Mouse (Mus musculus): Measurements from ENCODE around the gene Ccdc51.
"Not testable (repeated sequence)": the region's sequence is repeated elsewhere in the genome, so short reads cannot be mapped to it uniquely, and the experiment has no call there.

Ccdc51 gene

GRCm38 (mm10) chr9:109120956-109121355, 38.7 kb downstream of the Ccdc51 start:
- no peak for DNase-seq (ENCODE audit: extremely low spot score, low read depth, low spot score)

GRCm38 (mm10) chr9:109122553-109123085, 40.3 kb downstream of the Ccdc51 start:
- DNase-seq (ENCODE audit: extremely low spot score, low read depth, low spot score), result peak; percentile 41

DNA sequence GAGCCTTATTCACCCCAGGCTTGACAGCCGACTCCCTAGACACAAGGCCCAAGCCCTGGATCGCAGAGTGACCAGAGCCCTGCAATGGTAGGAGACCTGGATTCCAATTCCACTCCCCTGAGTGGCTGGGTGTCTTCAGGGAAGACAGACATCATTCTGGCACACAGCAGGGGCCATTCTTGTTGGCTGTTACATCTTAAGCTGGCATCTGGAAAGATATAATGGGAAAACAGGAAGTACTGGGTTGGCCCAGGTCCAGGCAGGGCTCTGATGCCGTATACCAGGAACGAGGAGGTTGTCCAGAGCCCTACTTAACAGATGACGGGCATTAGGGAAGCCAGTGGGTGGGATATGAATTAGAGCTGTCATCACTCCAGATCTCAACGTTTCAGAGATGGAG, 41.0 kb downstream of the Ccdc51 start:
- no peak for DNase-seq (ENCODE audit: extremely low spot score, low read depth, low spot score)

GRCm38 (mm10) chr9:109124164-109124563, 41.9 kb downstream of the Ccdc51 start:
- DNase-seq (ENCODE audit: extremely low spot score, low read depth, low spot score), result no peak

GRCm38 (mm10) chr9:109125043-109125442, 42.8 kb downstream of the Ccdc51 start:
- no peak for DNase-seq (ENCODE audit: extremely low spot score, low read depth, low spot score)

DNA sequence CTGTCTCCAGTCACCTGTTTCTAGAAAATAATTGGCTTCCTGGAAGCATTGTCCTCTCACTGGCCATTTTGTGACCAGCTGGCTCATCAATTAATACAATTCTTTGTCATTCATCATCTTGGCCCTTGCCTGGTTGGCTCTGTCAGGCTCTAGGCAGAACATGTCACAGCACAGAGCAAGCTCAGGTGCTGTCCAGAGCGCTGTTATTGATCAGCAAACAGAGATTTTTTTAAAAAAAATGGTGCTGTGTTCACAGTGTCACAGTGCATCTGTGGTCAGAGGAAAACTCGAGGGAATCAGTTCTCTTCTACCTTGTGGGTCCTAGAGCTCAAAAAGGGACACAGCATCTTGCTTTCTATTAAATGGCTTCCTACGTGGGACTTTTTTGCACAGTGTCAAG, 43.2 kb downstream of the Ccdc51 start:
- no peak for DNase-seq (ENCODE audit: extremely low spot score, low read depth, low spot score)

DNA sequence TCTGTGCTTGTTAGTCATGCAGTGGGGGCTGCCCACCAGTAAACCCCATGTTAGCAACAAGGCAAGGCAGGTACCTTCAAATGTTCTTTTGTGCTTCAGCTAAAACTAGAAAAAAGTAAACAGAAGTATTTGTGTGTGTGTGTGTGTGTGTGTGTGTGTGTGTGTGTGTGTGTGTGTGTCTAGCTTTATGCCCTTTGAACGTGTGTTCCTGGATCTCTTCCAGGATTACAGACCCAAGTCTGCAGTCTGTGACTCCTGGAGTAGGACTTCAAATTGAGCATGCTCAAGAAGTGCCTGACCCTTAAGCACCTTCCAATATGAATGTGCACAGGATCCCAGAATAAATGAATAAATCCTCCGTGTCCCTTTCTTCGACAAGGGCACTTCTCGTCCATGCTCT, 44.8 kb downstream of the Ccdc51 start:
- no peak for DNase-seq (ENCODE audit: extremely low spot score, low read depth, low spot score)

DNA sequence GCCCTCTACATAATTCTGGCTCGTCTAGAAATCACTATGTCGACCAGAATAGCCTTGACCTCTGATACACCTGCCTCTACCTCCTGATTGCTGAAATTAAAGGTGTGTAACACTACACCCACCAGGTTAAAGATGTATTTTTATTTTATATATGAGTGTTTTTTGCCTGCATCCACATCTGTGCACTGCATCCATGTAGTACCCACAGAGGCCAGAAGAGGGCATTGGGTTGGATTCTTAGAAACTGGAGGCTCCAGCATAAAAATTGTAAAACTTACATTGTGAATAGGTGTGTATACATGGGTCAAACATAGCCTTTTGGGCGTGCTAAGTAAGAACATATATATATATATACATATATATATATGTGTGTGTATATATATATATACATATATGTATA, 45.9 kb downstream of the Ccdc51 start:
- no peak for DNase-seq (ENCODE audit: extremely low spot score, low read depth, low spot score)

DNA sequence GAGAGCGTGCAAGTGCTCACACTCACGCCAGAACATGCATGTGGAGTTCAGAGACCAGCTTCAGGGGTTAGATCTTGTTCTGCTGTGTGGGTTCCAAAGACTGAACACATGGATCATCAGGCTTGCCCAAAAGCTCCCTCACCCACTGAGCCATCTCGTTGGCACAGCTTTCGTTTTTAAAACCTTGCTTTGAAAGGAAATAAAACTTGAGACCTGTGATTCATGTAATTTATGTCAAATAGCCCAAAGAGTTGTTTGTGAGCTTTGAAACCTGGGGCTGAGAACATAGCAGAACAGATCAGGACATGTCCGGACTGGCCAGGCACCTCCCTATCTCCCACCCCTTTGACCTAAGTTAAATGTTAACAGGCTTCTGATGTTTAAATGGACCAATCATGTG, 47.8 kb downstream of the Ccdc51 start:
- no peak for DNase-seq (ENCODE audit: extremely low spot score, low read depth, low spot score)

GRCm38 (mm10) chr9:109140414-109140813, 58.1 kb downstream of the Ccdc51 start:
- DNase-seq (ENCODE audit: extremely low spot score, low read depth, low spot score), result not testable (repeated sequence)
